Mouse (Mus musculus) spleen, adult 2 months (tissue): ENCODE data around the gene Polr2a. TPM values are rescaled to one million over a fixed set of nuclear protein-coding genes. Genes with fewer than 3 reads are reported as not detected.

Experiments
- DNase-seq, 2 experiments: peaks; one replicate each; pipeline versions ENCODE4 v3.0.0 to v3.0.0-alpha.2; 2012 to 2021; ENCODE audit warnings: low spot score in 2 of 2, low read depth in 1 of 2
- H3K27ac ChIP-seq: fragments of 200-500 bp; 2 replicates; pipeline ENCODE4 v1.5.1; 2012; ENCODE audit warnings: low read length, inconsistent platforms; ENCODE audit not compliant: insufficient read depth
- H3K27me3 ChIP-seq: fragments of 200-500 bp; 2 replicates; pipeline ENCODE4 v1.6.1; 2012; ENCODE audit warnings: mild to moderate bottlenecking, moderate library complexity, low read length, inconsistent platforms; ENCODE audit not compliant: control insufficient read depth, insufficient read depth
- H3K36me3 ChIP-seq: fragments of 200-500 bp; 2 replicates; pipeline ENCODE4 v1.6.1; 2012; ENCODE audit warnings: mild to moderate bottlenecking, low read length, inconsistent platforms; ENCODE audit not compliant: control insufficient read depth, insufficient read depth
- H3K4me1 ChIP-seq: fragments of 200-500 bp; 2 replicates; pipeline ENCODE4 v1.6.1; 2011; ENCODE audit warnings: inconsistent platforms; ENCODE audit not compliant: control insufficient read depth, insufficient read depth, insufficient read length
- H3K4me3 ChIP-seq: fragments of 200-500 bp; 2 replicates; pipeline ENCODE4 v1.5.1; 2011; ENCODE audit warnings: mild to moderate bottlenecking, inconsistent platforms; ENCODE audit not compliant: insufficient read depth, insufficient read length; ENCODE audit errors: extremely low read depth
- CTCF ChIP-seq: fragments of 200-500 bp; IDR thresholded peaks from 2 replicates; pipeline ENCODE4 v1.5.1; 2011; ENCODE audit warnings: mild to moderate bottlenecking, inconsistent platforms; ENCODE audit not compliant: insufficient read depth, insufficient read length, insufficient replicate concordance; ENCODE audit errors: extremely low read depth
- POLR2A ChIP-seq: fragments of 200-500 bp; IDR thresholded peaks from 2 replicates; pipeline ENCODE4 v1.6.1; 2011; ENCODE audit warnings: low read depth, low read length, inconsistent platforms
- WGBS: fragments of 180-500 bp; shearing (Covaris S2); methylation state at CpG from one replicate; pipeline ENCODE4 v1.1.7; 2018; 5-methylcytosine and 5-hydroxymethylcytosine counted together
- polyA plus RNA-seq: library from polyadenylated mRNA; depleted of rRNA; stranded (reverse); fragments of >200 nt; gene quantifications from 2 replicates; pipeline ENCODE4 v1.2.3, GENCODE M21; 2012

Gene Polr2a
- polyA plus RNA-seq, 1 experiment = 45.4 TPM

GRCm38 (mm10) chr11:69718661-69719060 is 39.8 kb downstream of the Polr2a start:
- Histone ChIP-seq H3K36me3 (no peaks in the 10 kb centered on the region), H3K27ac (no peak overlapping the region), H3K27me3 (no peaks in the 10 kb centered on the region), H3K4me1 (no peaks in the 10 kb centered on the region), H3K4me3 (no peak overlapping the region)
- no peak for DNase-seq
- TF ChIP-seq CTCF (no peak), POLR2A (no peak)
- WGBS = 71% methylated on average over 15 of the region's 15 CpGs

GRCm38 (mm10) chr11:69716953-69717352 is 41.5 kb downstream of the Polr2a start:
- H3K27me3 ChIP-seq = no peaks in the 10 kb centered on the region
- WGBS = 86% methylated on average over 4 of the region's 4 CpGs
- no peak overlapping the region for H3K4me3 ChIP-seq
- no peaks in the 10 kb centered on the region for H3K4me1 ChIP-seq
- DNase-seq = no peak
- TF ChIP-seq POLR2A = no peak
- TF ChIP-seq CTCF = no peak
- H3K27ac ChIP-seq = no peak overlapping the region
- no peaks in the 10 kb centered on the region for H3K36me3 ChIP-seq

GRCm38 (mm10) chr11:69715929-69716328 is 42.5 kb downstream of the Polr2a start:
- no peak overlapping the region for H3K4me3 ChIP-seq
- WGBS = 47% methylated on average over 5 of the region's 5 CpGs
- H3K36me3 ChIP-seq = no peaks in the 10 kb centered on the region
- H3K27ac ChIP-seq = no peak overlapping the region
- H3K27me3 ChIP-seq = no peaks in the 10 kb centered on the region
- DNase-seq = no peak
- H3K4me1 ChIP-seq = no peaks in the 10 kb centered on the region
- TF ChIP-seq CTCF (no peak), POLR2A (no peak)

- TF ChIP-seq POLR2A (no peak), CTCF (peak; percentile 22; the same call in 1 of the 2 replicates)
- Histone ChIP-seq H3K27ac (no peak overlapping the region), H3K36me3 (no peaks in the 10 kb centered on the region), H3K4me1 (no peaks in the 10 kb centered on the region), H3K27me3 (no peaks in the 10 kb centered on the region), H3K4me3 (no peak overlapping the region)
- WGBS = 80% methylated on average over 9 of the region's 9 CpGs
- no peak for DNase-seq
Measured at GRCm38 (mm10) chr11:69715482-69715881, 43.0 kb downstream of the Polr2a start.

GRCm38 (mm10) chr11:69714636-69715329 is 43.7 kb downstream of the Polr2a start:
- Histone ChIP-seq H3K27me3 (no peaks in the 10 kb centered on the region), H3K36me3 (no peaks in the 10 kb centered on the region), H3K4me1 (no peaks in the 10 kb centered on the region), H3K27ac (no peak overlapping the region), H3K4me3 (no peak overlapping the region)
- TF ChIP-seq POLR2A (no peak), CTCF (no peak)
- no peak for DNase-seq
- WGBS = 93% methylated on average over 18 of the region's 18 CpGs

- Histone ChIP-seq H3K27ac (no peak overlapping the region), H3K27me3 (no peaks in the 10 kb centered on the region)
- 94% methylated on average over 20 of the region's 20 CpGs for WGBS
Measured at GRCm38 (mm10) chr11:69712954-69713672, 45.3 kb downstream of the Polr2a start.

GRCm38 (mm10) chr11:69711082-69711481 is 47.4 kb downstream of the Polr2a start:
- no peak for TF ChIP-seq CTCF
- TF ChIP-seq POLR2A = no peak
- Histone ChIP-seq H3K4me3 (no peak overlapping the region), H3K4me1 (no peaks in the 10 kb centered on the region), H3K27me3 (no peaks in the 10 kb centered on the region), H3K27ac (no peak overlapping the region), H3K36me3 (no peaks in the 10 kb centered on the region)
- no peak for DNase-seq
- 90% methylated on average over 2 of the region's 2 CpGs for WGBS

More at GRCm38 (mm10) chr11:69712954-69713672, 45.3 kb downstream of the Polr2a start:
- no peak for DNase-seq
- no peaks in the 10 kb centered on the region for H3K36me3 ChIP-seq
- TF ChIP-seq CTCF (no peak), POLR2A (no peak)
- H3K4me1 ChIP-seq = no peaks in the 10 kb centered on the region
- H3K4me3 ChIP-seq = no peak overlapping the region
